Mouse (Mus musculus) heart, embryonic 10.5 days (tissue): ENCODE results near the gene Hist1h2af. TPM values are rescaled to one million over a fixed set of nuclear protein-coding genes. Genes with fewer than 3 reads are reported as not detected.
"Not testable (repeated sequence)": the region's sequence is repeated elsewhere in the genome, so short reads cannot be mapped to it uniquely, and the experiment has no call there.

ENCODE experiments used
- DNase-seq: peaks from one replicate; pipeline ENCODE4 v3.0.0-alpha.2; 2017; ENCODE audit warnings: low spot score
- H3K27ac ChIP-seq: fragments of 300-500 bp; sonication (generic); 2 replicates; pipeline ENCODE4 v1.5.1; 2016; ENCODE audit warnings: mild to moderate bottlenecking
- H3K27me3 ChIP-seq: fragments of 300-500 bp; sonication (generic); 2 replicates; pipeline ENCODE4 v1.6.1; 2016; ENCODE audit warnings: mild to moderate bottlenecking; ENCODE audit not compliant: poor library complexity, insufficient read depth, severe bottlenecking
- H3K36me3 ChIP-seq: fragments of 300-500 bp; sonication (generic); 2 replicates; pipeline ENCODE4 v1.6.1; 2016; ENCODE audit warnings: mild to moderate bottlenecking, moderate library complexity
- H3K4me1 ChIP-seq: fragments of 300-500 bp; sonication (generic); 2 replicates; pipeline ENCODE4 v1.6.1; 2016; ENCODE audit warnings: mild to moderate bottlenecking
- H3K4me3 ChIP-seq: fragments of 300-500 bp; sonication (generic); 2 replicates; pipeline ENCODE4 v1.5.1; 2016; ENCODE audit warnings: mild to moderate bottlenecking, moderate library complexity
- H3K9me3 ChIP-seq: fragments of 300-500 bp; sonication (generic); 2 replicates; pipeline ENCODE4 v1.6.1; 2016; ENCODE audit warnings: mild to moderate bottlenecking, moderate library complexity
- WGBS: fragments of 180-500 bp; shearing (Covaris S2); methylation state at CpG from one replicate; pipeline ENCODE4 v1.1.7; 2016; 5-methylcytosine and 5-hydroxymethylcytosine counted together
- polyA plus RNA-seq: library from polyadenylated mRNA; unstranded; fragments of >200 nt; fragmentation: Nextera tagmentation; extraction: Ambion mirVana; gene quantifications from 2 replicates; pipeline ENCODE4 v1.2.1, GENCODE M21; 2016

The Hist1h2af gene
- polyA plus RNA-seq, 1 experiment from 2014 or later, result 4.9 TPM

DNA sequence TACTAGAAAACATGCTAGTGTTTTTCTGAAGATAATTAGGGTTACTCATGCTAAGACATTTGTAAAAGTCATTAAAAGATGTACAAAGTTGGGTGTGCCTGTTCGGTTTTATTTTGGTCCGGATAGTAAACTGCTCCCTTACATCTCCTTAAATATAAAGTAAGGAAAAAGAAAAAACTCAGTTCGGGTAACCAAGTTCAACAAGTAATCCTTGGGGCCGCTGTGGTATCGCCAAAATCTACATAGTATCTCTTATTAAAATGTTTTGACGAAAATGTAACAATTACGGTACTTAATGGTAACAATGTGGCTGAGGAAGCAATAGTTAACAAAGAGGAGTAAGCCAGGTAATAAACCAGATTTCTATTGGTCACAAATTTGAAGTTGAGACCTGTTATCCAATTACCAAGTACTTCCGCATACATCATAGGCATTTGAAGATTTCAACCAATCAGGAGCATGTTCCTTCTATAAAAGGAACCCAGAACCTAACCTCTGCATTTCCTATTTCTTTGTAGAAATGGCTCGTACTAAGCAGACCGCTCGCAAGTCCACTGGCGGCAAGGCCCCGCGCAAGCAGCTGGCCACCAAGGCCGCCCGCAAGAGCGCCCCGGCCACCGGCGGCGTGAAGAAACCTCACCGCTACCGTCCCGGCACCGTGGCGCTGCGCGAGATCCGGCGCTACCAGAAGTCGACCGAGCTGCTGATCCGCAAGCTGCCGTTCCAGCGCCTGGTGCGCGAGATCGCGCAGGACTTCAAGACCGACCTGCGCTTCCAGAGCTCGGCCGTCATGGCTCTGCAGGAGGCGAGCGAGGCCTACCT lies 10.5 kb downstream of the Hist1h2af start, which contains the start of gene Hist1h3f:
TSS of gene Hist1h3f (plus strand) at position 88 of the 822 bp plus-strand sequence.
- Histone ChIP-seq H3K4me1 (no peaks in the 10 kb centered on the region; the same call in 1 of the 2 replicates), H3K4me3 (peak within 1 kb of the TSS; percentile 59), H3K36me3 (no peaks in the 10 kb centered on the region), H3K9me3 (no peaks in the 10 kb centered on the region), H3K27me3 (no peaks in the 10 kb centered on the region), H3K27ac (peak within 1 kb of the TSS; percentile 93)
- DNase-seq, result peak; percentile 87
- WGBS, result under 1% methylated on average over 29 of the region's 45 CpGs

DNA sequence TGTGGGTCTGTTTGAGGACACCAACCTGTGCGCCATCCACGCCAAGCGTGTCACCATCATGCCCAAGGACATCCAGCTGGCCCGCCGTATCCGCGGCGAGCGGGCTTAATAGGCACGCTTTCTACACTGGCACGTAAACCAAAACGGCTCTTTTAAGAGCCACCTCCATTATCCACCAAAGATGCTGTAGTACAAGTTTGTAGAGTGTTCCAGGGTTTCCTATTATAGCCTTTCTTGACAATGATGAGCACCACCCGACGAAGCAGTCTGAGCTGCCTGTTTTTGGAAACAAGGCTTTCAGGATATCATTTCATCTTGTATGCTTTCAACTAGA lies 11.0 kb downstream of the Hist1h2af start:
- not testable (repeated sequence) for H3K4me1 ChIP-seq, H3K27me3 ChIP-seq, H3K27ac ChIP-seq, DNase-seq, H3K36me3 ChIP-seq, H3K9me3 ChIP-seq
- H3K4me3 ChIP-seq, result peak overlapping the region; percentile 59
- under 1% methylated on average over 14 of the region's 14 CpGs for WGBS

DNA sequence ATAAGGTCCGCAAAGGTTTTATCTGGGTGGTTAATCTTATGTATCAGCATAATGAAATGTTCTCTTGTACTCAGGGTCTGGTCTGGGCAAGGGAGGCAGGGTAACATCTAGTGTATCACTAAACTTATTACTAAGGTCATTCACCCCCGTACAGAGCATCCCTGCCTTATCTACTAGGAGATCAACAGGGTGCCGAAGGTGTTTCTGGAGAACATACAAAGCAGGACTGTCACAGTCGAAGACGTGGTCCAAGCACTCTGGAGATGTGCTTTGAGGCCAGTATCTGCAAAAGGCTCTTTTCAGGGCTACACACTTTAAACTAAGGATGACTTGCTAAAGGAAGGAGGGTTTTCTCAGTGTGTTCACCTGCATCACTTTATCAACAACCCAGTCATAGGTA lies 13.0 kb downstream of the Hist1h2af start:
- no peaks in the 10 kb centered on the region for H3K9me3 ChIP-seq
- no peak for DNase-seq
- peaks cover 5% of the 10 kb centered on the region; the same call in 1 of the 2 replicates for H3K4me1 ChIP-seq
- no peaks in the 10 kb centered on the region for H3K36me3 ChIP-seq
- H3K4me3 ChIP-seq, result no peak overlapping the region
- 67% methylated on average over 5 of the region's 5 CpGs for WGBS
- H3K27ac ChIP-seq, result peak overlapping the region; percentile 22; the same call in 1 of the 2 replicates
- H3K27me3 ChIP-seq, result no peaks in the 10 kb centered on the region

DNA sequence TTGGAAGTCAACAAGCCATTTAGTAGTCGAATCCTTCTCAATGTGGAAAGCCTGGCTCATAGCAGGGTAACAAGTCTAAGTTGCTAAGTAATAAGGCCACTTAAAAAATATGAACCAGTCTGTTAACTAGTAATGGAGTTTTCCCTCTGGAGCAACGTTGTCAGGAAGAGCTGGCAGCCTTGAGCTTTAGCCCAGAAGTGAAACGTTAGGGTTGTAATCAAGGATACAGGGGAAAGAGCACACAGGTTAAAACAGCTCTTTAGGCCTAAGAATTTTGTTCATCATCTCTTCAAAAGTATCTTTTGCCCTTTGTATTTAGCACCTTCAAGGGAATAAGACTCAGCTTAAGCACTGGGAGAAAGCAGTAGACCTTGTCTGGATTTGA lies 17.0 kb downstream of the Hist1h2af start:
- H3K36me3 ChIP-seq, result no peaks in the 10 kb centered on the region
- no peaks in the 10 kb centered on the region for H3K27me3 ChIP-seq
- H3K27ac ChIP-seq, result peak overlapping the region; percentile 90
- DNase-seq, result no peak
- peaks cover 15% of the 10 kb centered on the region; the same call in 1 of the 2 replicates for H3K4me1 ChIP-seq
- H3K4me3 ChIP-seq, result peak overlapping the region; percentile 56
- H3K9me3 ChIP-seq, result no peaks in the 10 kb centered on the region
- WGBS, result 12% methylated on average over 3 of the region's 3 CpGs

DNA sequence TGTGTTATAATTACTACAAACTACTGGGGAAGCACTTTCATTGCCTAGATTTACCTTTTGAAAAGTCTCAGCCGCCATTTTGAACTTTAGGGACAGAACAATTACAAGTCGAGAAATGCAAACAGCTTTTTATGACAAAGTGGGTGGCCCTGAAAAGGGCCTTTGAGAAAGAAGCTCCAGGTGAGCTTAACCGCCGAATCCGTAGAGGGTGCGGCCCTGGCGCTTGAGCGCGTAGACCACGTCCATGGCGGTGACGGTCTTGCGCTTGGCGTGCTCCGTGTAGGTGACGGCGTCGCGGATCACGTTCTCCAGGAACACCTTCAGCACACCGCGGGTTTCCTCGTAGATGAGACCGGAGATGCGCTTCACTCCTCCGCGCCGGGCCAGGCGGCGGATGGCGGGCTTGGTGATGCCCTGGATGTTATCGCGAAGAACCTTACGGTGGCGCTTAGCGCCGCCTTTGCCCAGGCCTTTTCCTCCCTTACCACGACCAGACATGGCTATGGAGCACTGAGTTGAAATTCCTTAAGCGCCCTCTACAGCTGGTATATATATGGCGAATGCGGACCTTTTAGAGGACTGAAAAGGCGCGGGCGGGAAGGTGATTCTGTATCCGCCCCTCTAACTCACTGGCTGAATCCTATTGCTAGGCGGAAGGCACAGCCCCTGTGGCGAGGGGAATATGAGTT lies 17.6 kb downstream of the Hist1h2af start, which contains the start of gene Hist1h4f:
TSS of gene Hist1h4f (minus strand) at position 503 of the 689 bp plus-strand sequence.
- under 1% methylated on average over 47 of the region's 47 CpGs for WGBS
- Histone ChIP-seq H3K4me3 (peak within 1 kb of the TSS; percentile 56), H3K27ac (peak within 1 kb of the TSS; percentile 90), H3K4me1 (peaks cover 15% of the 10 kb centered on the region; the same call in 1 of the 2 replicates)
- DNase-seq, result peak; percentile 98
- H3K9me3 ChIP-seq, H3K27me3 ChIP-seq, H3K36me3 ChIP-seq: not testable (repeated sequence)

DNA sequence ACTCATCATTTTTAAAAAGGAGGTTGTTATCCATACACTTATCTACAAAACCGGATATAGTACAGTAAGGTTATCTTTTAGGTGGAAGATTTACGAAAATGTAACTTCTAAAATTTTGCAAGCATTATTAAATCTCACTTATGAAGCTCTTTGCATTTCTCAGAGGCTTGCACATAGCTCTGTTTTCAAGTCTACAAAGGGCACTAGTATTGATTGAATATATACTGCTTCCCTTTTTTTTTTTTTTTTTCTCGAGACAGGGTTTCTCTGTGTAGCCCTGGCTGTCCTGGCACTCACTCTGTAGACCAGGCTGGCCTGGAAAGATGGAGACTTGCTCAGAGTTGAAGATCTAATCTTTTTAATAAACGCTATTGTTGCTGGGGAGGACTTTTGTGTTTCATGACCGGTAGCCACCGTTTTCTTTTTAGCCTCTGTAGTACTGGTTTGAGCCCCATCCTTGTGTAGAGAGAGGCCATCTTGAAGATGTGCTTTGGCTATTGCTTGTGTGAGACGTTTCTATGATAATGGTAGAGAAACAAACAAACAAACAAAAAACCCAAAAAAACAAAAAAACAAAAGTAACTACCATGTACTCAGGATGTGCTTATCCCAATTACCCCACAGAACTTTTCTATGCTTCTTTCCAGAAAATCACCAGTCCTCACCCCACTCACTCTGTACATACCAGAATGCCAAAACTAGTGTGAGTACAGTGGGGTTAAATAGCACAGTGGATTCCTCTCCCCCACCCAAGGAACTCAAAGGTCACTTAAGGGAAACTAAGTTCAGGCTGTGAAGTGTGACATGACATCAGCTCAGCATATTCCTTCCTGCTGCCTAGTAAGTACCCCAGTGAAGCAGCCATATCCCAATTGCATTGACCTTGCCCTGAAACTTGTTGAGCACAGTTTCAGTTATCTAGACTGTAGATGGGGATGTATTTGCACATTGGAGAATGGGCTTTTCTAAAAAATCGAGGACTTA lies 18.5 kb downstream of the Hist1h2af start:
- peaks cover 15% of the 10 kb centered on the region; the same call in 1 of the 2 replicates for H3K4me1 ChIP-seq
- H3K27me3 ChIP-seq, result no peaks in the 10 kb centered on the region
- no peak for DNase-seq
- H3K27ac ChIP-seq, result peak overlapping the region; percentile 90
- H3K36me3 ChIP-seq, result no peaks in the 10 kb centered on the region
- no peaks in the 10 kb centered on the region for H3K9me3 ChIP-seq
- 52% methylated on average over 8 of the region's 8 CpGs for WGBS
- peak overlapping the region; percentile 56 for H3K4me3 ChIP-seq

DNA sequence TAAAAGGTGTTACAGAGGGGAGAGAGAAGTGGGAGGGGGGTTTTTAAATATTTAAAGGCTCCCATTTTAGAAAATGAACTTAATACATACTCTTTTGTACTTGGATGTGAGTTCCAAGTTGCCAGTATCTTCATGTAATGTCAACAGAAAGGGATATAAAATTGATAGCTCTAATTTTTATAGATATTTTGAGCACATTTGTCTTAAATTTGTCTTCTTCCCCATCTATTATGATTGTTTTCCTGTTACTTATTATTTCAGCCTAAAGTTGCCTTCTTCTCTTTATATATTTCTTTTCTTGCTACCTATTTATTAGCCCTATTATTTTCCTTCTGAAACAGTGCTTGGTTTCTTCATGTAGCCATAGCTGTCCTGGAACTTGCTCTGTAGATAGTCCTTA lies 19.3 kb downstream of the Hist1h2af start, which contains the start of gene Hist1h1d:
TSS of gene Hist1h1d (plus strand) at position 301 of the 400 bp plus-strand sequence.
- no peaks in the 10 kb centered on the region for H3K9me3 ChIP-seq
- peaks cover 15% of the 10 kb centered on the region; the same call in 1 of the 2 replicates for H3K4me1 ChIP-seq
- DNase-seq, result no peak
- H3K4me3 ChIP-seq, result no peak within 1 kb of the TSS; the same call in 1 of the 2 replicates
- H3K27ac ChIP-seq, result peak within 1 kb of the TSS; percentile 90
- no peaks in the 10 kb centered on the region for H3K36me3 ChIP-seq
- no peaks in the 10 kb centered on the region for H3K27me3 ChIP-seq

DNA sequence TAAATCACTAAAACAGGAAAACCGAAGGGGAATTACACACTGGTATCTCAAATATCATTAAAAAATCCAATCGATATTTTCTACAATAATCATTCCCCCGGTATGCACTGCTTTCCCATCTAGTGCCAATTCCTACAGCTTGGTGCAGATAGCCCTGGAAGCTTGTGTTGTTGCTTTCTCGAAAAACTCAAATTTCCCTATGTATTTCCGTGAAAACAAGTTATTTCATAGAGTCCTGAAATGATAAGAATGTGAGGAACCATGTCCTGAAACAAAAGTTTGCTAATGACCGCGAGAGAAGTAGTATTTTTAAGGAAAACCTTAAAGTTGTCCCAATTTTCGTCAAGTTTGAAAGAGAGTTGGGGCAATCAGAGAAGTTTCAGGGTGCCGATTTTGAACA lies 20.7 kb downstream of the Hist1h2af start:
- Histone ChIP-seq H3K9me3 (no peaks in the 10 kb centered on the region), H3K4me1 (peaks cover 15% of the 10 kb centered on the region; the same call in 1 of the 2 replicates), H3K4me3 (peak overlapping the region; percentile 68), H3K27ac (peak overlapping the region; percentile 90), H3K36me3 (no peaks in the 10 kb centered on the region), H3K27me3 (no peaks in the 10 kb centered on the region)
- DNase-seq, result no peak
- WGBS, result 24% methylated on average over 9 of the region's 9 CpGs

DNA sequence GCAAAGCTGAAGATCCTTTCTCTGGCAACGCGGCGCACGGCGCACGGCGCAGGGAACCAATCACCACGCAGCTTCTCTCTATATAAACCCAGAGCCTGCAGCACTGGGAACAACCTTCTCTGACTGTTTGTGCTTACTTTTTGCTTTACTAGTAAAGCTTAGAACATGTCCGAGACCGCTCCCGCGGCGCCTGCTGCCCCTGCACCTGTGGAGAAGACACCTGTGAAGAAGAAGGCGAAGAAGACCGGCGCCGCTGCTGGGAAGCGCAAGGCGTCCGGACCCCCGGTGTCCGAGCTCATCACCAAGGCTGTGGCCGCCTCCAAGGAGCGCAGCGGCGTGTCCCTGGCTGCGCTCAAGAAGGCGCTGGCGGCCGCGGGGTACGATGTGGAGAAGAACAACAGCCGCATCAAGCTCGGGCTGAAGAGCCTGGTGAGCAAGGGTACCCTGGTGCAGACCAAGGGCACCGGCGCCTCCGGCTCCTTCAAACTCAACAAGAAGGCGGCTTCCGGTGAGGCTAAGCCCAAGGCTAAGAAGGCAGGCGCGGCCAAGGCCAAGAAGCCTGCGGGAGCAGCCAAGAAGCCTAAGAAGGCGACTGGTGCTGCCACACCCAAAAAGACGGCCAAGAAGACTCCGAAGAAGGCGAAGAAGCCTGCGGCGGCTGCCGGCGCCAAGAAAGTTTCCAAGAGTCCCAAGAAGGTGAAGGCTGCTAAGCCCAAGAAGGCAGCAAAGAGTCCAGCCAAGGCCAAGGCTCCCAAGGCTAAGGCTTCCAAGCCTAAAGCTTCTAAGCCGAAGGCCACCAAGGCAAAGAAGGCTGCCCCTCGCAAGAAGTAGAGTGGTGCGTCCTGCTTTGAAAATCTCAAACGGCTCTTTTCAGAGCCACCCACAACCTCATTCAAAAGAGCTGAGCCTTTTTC lies 21.5 kb downstream of the Hist1h2af start:
- no peaks in the 10 kb centered on the region for H3K27me3 ChIP-seq
- peak overlapping the region; percentile 68 for H3K4me3 ChIP-seq
- H3K4me1 ChIP-seq, result peaks cover 15% of the 10 kb centered on the region; the same call in 1 of the 2 replicates
- peak overlapping the region; percentile 90 for H3K27ac ChIP-seq
- no peaks in the 10 kb centered on the region for H3K9me3 ChIP-seq
- under 1% methylated on average over 54 of the region's 54 CpGs for WGBS
- peak; percentile 94 for DNase-seq
- H3K36me3 ChIP-seq, result no peaks in the 10 kb centered on the region

DNA sequence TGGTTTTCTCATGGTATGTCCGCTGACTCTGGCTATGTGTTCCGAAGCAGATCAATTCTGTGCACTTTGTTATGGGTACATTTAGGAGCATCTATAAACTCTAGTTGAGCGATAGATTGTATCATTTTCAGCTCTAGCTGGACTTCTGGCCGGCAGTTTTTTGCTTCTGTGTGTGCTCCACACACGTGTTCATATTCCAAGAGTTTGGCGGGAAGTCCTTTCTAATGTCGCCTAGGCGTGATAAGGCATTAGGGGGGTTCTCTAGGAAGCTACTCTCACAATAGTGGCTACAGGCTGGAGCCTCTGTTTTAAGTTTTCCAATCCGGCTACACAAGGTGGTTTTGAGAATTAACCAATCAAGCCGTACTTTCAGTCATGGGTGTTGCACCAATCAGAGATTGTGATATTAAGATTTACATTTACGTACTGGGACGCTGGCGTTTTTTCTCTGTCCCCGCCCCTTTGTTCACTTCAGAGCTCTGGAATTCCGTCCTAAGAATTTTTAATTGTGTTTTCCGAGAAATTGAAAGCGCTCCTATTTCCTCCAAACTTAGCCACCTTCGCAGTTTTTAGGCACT lies 22.2 kb downstream of the Hist1h2af start:
- DNase-seq, result peak; percentile 86
- Histone ChIP-seq H3K27ac (peak overlapping the region; percentile 90), H3K36me3 (no peaks in the 10 kb centered on the region), H3K27me3 (no peaks in the 10 kb centered on the region), H3K4me3 (peak overlapping the region; percentile 68), H3K9me3 (no peaks in the 10 kb centered on the region), H3K4me1 (peaks cover 10% of the 10 kb centered on the region; the same call in 1 of the 2 replicates)
- WGBS, result under 1% methylated on average over 18 of the region's 18 CpGs

DNA sequence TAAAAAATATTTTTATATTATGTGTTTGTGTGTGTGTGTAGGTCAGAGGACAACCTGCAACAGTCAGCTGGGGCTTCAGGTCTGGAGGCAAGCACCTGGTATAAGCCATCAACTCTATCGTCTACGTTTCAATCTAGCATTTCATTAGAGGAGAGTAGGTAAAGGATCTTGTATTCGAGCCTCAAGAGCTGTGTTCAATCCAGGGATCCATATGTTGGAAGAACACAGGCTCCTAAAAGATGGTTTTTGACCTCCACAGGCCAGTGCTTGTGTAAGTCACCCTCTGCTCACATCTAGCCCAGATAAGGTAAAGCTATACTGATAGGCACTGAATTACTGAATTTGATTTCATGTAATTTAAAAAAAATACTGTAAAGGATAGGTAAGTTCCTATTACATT lies 23.2 kb downstream of the Hist1h2af start:
- H3K36me3 ChIP-seq, result no peaks in the 10 kb centered on the region
- H3K9me3 ChIP-seq, result no peaks in the 10 kb centered on the region
- DNase-seq, result no peak

More for the DNA sequence above, 23.2 kb downstream of the Hist1h2af start:
- H3K27me3 ChIP-seq, result no peaks in the 10 kb centered on the region
- H3K4me1 ChIP-seq, result peaks cover 9% of the 10 kb centered on the region; the same call in 1 of the 2 replicates
- H3K4me3 ChIP-seq, result peak overlapping the region; percentile 27; the same call in 1 of the 2 replicates
- H3K27ac ChIP-seq, result peak overlapping the region; percentile 90
- 59% methylated on average over 3 of the region's 3 CpGs for WGBS
